Mouse (Mus musculus) brain, embryonic 14.5 days (tissue): ENCODE results near the gene Robo1.

Experiments used
- CTCF ChIP-seq: fragments of 200-500 bp; IDR thresholded peaks from 2 replicates; pipeline ENCODE4 v1.5.1; 2012; ENCODE audit warnings: inconsistent platforms, mild to moderate bottlenecking, moderate library complexity, borderline replicate concordance; ENCODE audit not compliant: insufficient read depth, insufficient read length; ENCODE audit errors: extremely low read depth
- POLR2A ChIP-seq: fragments of 200-500 bp; IDR thresholded peaks from 2 replicates; pipeline ENCODE4 v1.6.1; 2012; ENCODE audit warnings: mild to moderate bottlenecking, inconsistent platforms, borderline replicate concordance; ENCODE audit not compliant: poor library complexity, insufficient read depth, insufficient read length, severe bottlenecking; ENCODE audit errors: extremely low read depth

- TF ChIP-seq CTCF (no peak), POLR2A (no peak)
Measured at GRCm38 (mm10) chr16:72664233-72664613, 356.1 kb downstream of the Robo1 start.
